Mouse (Mus musculus): ENCODE data around the gene Asdurf.
"Not testable (repeated sequence)": the region's sequence is repeated elsewhere in the genome, so short reads cannot be mapped to it uniquely, and the experiment has no call there.

The Asdurf gene

DNA sequence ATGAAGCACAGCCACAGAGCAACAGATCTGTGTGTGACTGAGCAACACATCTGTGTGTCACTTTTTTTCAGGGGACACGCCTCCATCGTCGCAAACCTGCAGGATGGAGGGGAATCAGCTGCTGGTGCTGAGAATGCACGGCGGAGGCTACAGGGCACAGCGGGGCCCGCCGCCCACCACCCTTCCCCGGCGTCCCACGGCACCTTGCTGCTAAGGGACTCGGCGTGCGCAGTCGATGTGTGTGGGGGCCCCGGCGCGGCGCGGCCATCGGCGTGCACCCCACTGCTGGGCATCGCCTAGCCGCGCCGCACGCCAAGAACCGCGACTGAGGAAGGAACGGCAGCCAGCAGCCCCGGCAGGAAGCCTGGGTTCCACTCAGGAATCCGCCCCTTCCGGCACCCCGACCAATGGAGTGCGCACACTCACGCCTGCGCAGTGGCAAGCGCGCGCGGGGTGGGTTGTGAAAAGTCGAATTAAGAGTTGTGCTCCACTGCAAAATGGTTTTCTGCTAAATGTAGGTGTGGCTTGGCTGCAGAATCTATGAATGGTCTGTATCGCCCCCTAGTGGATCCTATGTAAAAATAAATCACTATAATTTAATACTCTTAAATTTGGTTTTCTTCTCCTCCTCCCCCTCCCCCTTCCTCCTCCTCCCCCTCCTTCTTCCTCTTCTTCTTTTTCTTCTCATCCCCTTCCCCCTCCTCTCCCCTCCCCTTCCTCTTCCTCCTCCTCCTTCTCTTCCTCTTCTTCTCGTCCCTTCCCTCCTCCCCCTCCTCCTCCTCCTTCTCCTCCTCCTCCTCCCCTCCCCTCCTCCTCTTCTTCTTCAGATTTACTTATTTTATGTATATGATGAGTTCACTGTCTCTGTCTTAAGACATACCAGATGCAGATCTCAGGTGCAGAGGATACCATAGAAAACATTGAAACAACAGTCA, at the start of gene Asdurf, which contains the start of the genes Gm28551 and Asnsd1:
Gene Asdurf, minus strand, starts transcription at position 293 of the 935 bp plus-strand sequence.
Gene Gm28551, minus strand, starts transcription at position 341 of the 935 bp plus-strand sequence.
Gene Asnsd1, minus strand, starts transcription at position 426 of the 935 bp plus-strand sequence.
- peak; percentile 96 for DNase-seq (ENCODE audit: low spot score in 2 of 2)

DNA sequence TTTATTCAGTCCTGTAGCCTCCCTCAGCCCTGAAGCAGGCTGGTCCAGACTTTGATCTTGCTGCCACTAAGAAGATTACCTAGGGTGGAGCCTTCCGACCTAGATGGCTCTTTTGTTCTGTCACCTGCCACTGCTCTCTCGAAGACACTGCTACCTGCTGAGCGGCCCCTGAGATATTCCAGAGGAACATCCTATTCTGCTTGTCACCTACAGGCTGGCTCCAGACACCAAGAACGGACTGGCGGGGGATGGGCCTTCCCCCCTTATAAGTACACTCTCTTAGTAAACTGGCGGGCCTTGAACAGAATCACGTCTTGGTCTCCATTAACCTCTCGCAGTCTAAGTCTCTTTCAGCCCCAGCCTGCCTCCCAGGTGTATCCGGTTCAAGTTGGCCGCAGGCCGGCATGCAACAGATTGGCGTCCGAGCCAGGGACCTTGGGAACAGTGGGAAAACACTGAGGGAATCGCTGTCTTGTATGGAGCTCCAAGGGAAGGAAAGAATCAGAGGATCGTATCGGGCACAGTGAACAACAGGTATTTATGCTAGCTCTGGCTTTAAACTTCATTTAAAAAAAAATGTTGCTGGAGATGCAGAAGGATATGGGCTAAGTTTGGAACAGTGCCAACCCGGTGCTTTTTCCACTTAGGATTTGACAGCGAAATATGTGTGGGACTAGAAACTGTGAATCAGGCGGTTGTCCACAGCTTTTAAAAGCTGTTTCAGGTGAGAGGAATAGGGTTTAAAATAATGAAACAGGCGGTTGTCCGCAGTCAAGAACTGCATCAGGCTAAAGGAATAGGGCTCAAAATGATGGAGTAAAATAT, 41.7 kb upstream of the Asdurf start:
- peak in 1 of 2 experiments; percentile 12 for DNase-seq (ENCODE audit: low spot score in 2 of 2)

DNA sequence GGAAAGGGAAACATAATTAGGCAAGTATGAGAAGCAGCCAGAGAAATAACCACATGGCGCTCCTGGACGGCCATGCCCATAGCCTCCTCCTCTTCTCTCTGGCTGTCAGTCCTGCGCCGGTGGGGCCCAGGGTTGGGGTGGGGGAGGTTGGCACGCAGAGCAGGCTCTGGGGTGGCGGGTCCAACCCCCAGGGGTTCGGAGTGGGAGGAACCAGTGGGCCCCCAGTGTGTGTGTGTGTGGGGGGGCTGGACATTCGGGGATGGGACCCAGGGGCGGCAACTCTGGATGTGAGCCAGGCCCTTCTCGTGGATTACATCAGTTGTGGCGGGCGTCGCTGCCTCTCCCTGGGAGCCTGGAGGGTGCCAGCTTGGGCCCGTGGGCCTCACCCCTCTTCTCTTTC, 36.3 kb upstream of the Asdurf start:
- DNase-seq (ENCODE audit: low spot score in 2 of 2), result no peak

DNA sequence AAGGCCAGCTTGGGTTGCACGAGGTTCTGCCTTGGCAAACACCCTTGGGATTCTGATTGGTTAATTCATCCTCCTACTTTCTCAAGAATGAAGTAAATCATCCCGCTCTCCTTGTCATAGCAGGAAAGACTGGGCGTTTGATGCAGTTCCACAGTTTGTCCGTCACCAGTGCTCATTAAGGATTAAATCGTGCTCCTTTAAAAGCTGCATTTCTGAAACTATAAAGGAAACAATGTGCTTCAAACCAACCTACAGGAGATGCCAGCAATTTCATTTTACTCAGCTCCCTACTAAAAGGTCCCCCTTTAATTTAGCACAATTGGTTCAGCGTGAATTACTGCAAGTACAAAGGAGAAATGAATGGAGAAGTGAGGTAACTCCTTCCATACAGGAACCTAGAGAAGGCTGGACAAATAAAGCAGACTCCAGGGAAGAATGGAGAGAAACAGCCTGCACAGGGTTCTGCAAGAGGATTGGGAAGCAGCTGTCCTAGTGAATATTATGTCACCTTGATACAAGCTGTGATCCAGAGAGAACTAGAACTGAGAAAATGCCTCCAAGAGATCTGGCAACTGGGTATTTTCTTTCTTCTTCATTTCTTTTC, 31.8 kb upstream of the Asdurf start:
- DNase-seq (ENCODE audit: low spot score in 2 of 2), result no peak

DNA sequence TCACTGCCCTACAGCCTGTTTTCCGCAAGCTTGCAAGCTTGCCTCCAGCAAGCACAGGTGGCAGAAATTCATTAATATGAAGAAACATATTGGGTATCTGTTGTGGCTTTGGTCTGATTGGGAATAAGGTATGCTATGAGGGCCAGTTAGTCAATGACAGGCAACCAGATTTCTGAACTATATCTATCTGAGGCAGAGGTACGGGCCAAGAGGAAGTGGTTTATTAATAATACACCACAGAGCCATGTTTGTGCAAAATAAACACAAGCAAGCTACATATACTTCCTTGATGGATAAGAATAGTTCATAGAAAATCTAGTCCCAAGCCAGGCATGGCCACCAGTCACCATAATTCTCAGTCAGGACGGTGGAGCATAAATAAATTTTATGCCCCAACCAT, 25.3 kb upstream of the Asdurf start:
- DNase-seq (ENCODE audit: low spot score in 2 of 2), result no peak

DNA sequence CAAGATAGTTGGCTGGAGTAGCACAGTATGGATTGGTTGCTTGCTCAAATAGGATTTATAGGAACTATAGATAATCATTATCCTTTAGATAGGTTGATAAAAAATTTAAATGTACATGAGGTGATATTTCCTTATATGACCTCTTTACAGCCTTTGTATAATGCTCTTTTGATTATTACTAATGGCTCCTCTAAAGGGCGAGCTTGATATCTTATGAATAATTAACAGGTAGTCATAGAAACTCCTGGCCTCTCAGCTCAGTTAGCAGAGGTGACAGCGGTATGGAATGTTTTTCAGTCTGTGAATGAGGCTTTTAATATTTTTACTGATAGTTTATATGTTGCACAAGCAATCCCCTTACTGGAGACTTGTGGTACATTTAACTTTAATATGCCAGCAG, 23.5 kb upstream of the Asdurf start:
- DNase-seq (ENCODE audit: low spot score in 2 of 2), result not testable (repeated sequence)

DNA sequence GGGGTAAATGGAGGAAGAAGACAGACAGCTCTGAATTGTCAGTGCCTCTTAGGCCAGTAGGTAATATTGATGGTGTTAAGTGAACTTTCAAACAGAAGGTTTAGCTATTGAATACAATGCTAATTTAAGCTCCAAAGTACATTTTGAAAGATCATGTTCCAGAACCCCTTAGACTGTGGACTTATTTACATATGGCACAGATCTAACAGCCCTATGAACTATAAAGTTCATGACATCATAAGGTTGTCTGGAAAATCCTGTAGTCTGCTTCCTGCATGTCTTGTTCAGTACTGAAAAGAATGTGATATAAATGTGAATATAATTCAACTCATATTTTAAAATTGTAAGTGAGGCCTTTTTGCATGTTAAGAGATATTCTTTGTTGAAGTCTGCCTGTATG, 6.6 kb upstream of the Asdurf start:
- no peak for DNase-seq (ENCODE audit: low spot score in 2 of 2)

DNA sequence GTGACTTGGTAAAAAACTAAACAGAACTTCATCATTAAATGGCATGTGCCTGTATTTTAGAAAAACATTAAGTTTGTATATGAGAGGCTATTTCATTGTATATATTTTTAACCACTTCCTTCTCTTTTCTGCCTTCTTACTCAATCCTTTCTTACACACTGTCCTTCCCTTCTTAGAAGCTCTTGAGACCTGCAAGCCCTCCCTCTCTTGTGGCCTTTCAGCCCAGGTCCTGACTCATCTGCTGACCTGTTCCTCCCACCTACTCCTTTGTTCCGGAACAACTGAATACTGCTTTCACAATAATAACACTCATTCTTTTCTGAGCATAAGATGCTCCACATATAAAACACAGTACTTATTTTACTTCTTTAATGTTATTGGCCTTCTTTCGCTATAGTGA, 11.3 kb downstream of the Asdurf start:
- DNase-seq (ENCODE audit: low spot score in 2 of 2), result no peak

DNA sequence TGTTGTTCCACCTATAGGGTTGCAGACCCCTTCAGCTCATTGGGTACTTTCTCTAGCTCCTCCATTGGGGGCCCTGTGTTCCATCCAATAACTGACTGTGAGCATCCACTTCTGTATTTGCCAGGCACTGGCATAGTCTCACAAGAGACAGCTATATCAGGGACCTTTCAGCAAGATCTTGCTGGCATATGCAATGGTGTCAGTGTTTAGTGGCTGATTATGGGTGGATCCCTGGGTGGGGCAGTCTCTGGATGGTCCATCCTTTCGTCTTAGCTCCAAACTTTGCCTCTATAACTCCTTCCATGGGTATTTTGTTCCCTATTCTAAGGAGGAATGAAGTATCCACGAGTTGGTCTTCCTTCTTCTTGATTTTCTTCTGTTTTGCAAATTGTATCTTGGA, 15.0 kb downstream of the Asdurf start:
- not testable (repeated sequence) for DNase-seq (ENCODE audit: low spot score in 2 of 2)

DNA sequence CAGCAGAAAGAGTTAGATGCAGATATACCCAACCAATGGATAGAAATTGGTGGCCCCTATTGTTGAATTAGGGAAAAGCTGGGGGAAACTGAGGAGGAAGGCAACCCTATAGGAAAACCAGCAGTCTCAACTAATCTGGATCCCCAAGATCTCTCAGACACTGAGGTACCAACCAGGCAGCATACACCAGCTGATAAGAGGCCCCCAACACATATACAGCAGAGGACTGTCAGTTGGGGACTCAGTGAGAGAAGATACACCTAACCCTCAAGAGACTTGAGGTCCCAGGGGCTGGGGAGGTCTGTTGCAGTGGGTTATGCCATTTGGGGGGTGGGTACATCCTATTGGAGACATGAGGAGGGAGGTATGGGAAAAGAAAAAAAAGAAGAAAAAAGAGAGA, 17.0 kb downstream of the Asdurf start:
- DNase-seq (ENCODE audit: low spot score in 2 of 2), result no peak

DNA sequence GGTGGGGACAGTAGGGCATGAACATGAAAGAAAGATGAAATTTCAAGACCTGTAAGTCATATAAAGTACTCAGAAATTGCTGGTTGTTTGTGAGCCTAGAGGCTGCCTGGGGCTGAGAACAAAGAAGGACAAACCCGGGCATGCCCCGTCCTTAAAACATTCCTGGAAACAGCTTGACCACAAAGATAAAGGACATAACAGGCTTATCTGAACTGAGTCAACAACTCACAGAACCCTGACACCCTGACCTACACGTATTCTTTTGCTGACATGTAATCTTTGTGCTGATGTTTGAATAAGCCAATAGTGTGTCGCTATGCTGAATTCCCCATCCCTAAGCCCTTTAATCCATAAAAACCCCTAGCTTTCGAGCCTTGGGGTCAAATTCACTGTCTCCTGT, 18.9 kb downstream of the Asdurf start:
- DNase-seq (ENCODE audit: low spot score in 2 of 2), result not testable (repeated sequence)

DNA sequence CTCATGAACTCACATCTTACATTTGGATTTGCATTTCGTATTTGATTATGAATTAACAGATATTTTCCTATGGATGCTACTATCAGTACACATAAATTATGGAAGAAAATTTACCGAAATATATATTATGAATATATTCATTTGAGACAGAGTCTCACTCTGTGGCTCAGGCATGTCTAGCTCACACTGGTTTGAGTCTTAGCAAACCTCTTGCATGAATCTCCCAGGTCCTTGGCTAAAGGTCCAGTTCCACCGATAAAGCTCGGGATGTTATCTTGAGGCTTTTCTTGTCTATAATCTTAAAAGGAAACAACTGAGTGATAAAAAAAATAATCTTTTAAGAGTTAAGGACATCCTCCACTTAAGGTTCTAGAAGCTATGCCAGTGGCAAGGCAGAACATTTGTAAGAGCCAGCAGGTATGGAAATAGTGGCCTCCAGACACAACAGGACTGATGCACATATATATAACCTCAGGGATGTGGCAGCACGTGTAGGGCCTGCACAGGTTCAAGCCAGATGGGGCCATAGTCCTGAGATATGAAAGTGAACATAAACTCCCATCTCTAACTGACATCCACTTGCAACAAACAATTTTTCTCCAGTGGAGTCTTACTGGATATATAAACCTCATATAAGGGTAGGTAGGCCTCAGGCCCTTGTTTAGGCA, 27.5 kb downstream of the Asdurf start:
- DNase-seq (ENCODE audit: low spot score in 2 of 2), result no peak

DNA sequence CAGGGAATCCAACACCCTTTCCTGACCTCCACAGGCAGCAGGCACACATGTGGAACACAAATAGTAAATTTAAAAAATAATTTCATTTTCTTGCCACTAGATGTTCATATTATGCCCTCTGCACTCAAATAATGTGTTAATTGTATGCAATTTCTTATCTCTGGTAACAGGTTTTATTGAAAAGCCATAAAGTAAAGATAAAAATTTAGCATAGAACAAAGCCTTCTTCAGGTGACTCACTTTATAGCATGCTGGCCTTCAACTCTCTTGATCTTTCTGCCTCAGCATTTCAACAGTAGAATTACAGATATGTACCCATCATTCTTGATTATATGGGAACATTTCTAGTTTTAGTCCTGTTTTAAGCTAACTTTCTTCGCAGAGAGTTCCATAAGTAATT, 28.1 kb downstream of the Asdurf start:
- no peak for DNase-seq (ENCODE audit: low spot score in 2 of 2)

DNA sequence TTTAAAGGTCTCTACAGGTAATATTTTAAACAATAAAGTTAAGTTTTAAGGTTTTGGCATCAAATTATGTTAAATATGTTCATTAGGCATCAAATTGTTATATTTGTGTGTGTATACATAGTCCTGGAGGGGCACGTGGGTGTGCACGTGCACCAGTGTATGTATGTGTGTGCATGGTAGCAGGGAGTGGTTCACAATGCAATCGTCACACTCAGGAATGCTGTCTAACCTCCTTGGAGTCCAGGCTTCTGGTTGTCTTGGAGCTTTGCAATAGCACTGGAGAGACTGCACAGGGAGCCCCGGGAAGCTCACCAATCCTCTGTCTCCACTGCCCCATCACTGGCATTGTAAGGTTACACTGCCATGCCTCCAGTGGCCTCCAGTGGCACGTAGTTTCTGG, 29.2 kb downstream of the Asdurf start:
- DNase-seq (ENCODE audit: low spot score in 2 of 2), result no peak

DNA sequence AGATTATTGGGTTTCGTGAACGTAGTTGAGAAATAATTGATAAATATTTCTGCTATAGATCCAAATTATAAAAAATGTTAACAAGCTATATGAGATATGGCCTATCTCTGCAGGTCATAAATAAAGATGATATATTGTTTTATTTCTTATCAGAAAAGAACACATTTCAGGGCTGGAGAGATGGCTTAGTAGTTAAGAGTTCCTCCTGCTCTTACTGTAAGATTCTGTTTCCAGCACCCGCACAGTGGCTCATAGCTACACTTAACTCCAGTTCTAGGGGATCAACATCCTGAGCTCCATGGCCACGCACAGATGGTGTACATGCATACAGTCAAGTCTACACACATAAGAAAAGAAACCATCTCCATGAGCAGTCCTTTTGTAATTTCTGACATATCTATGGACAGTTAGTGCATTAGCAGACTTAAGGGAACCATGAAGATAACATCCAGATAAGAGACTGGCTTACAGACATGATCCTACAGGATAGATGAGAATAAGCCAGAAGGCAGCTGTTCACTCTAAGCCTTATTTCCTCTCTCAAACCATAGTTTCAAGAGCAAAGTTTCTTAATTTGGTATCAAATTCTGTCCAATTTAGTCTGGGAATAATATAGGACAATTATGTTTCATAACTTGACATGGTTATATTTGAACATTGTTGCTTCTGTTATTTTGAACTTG, 30.6 kb downstream of the Asdurf start:
- DNase-seq (ENCODE audit: low spot score in 2 of 2), result no peak

DNA sequence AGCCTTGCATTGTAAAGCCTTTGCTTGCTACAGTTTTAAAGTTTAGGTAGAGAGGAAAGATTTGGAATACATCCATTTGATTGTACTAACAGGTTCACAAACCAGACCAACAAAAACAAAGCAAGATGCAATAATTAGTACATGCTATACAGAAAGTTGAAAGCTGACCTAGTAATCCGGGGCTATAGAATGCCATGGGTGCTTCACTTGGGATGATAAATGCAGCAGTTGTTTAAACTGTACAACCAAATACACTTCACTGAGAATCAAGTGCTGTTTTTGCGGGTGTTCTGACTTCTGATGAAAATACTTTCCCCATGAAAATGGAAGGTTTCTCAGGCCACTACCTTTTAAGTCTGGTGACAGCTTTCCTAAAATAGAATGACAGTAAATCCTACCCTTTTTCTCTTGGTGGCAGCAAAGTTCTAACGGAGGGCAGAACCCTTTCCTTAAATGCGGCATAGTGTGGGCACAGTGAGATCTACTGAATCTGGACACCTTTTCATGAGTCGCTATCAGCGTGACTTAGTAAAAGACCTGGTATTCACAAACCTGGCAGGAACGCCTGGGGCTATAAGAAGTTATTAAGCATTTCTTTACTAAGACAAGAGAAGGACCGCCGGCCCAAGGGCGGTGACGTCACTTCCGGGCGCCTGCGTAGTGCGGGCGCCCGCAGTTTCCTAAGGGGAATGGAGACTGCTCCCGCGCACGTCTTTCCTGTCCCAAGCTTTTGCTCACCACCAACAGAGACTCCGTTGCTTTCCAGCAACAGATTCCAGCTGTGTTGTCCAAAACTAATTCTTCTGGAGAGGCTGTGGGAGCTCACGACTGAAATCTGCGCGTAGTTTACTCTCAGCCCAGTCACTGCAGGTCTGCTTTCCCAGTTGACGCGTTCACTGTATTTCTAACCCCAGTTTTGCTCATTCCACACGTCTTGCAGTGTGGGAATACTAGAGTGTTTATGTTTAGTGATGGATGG, 39.1 kb downstream of the Asdurf start, which contains the start of gene Osgepl1:
Gene Osgepl1, plus strand, starts transcription at position 636 of the 979 bp plus-strand sequence.
- DNase-seq (ENCODE audit: low spot score in 2 of 2), result peak; percentile 71 to 80

DNA sequence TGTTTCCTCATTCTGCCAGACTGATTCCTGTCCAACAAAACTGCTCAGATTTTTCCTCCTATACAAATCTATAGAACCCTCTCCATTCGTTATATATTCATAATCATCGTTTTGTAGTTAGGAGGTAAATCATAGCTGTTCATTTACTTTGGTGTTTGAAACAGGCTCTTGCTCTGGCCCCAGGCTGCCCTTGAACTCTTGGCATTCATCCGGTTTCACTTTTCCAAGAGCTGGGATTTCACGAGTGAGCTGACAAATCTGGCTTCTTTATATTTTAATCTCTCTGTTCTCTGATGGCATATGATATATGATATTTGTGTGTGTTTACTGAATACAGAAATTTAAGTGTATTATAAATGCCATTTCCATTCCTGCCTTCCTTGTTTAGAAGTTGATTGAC, 51.9 kb downstream of the Asdurf start:
- no peak for DNase-seq (ENCODE audit: low spot score in 2 of 2)
